Mouse (Mus musculus) megakaryocyte, embryonic 14.5 days (primary cell): ENCODE measurements around the gene Slc7a5.

Experiments
- FLI1 ChIP-seq: IDR thresholded peaks from 2 replicates; pipeline ENCODE4 v1.6.1; 2012; ENCODE audit warnings: low read length, inconsistent platforms, mixed read lengths
- GATA1 ChIP-seq: IDR thresholded peaks from 3 replicates; pipeline ENCODE4 v1.6.1; 2012; ENCODE audit warnings: mixed read lengths, low read length, inconsistent platforms, borderline replicate concordance

- TF ChIP-seq GATA1 (no peak), FLI1 (no peak)
These were observed 44.6 kb upstream of the Slc7a5 start for GRCm38 (mm10) chr8:121952122-121952521.
